Mouse (Mus musculus) CH12.LX (cell line): ENCODE measurements around the gene Fam107b. TPM values are rescaled to one million over a fixed set of nuclear protein-coding genes. Genes with fewer than 3 reads are reported as not detected.

Experiments used
- DNase-seq: peaks from one replicate; pipeline ENCODE4 v3.0.0-alpha.2; 2013; ENCODE audit errors: extremely low read depth
- H3K27ac ChIP-seq: 2 replicates; pipeline ENCODE4 v1.5.1; 2012; ENCODE audit warnings: low read depth, mild to moderate bottlenecking, control low read depth, moderate library complexity; ENCODE audit not compliant: insufficient read depth
- H3K27me3 ChIP-seq: replicated peaks from 2 replicates; pipeline ENCODE3; 2012; ENCODE audit warnings: inconsistent platforms
- H3K36me3 ChIP-seq, 2 experiments: replicated peaks in 1 of 2; 2 replicates each; pipeline versions ENCODE3 to v1.6.1; 2012; ENCODE audit warnings: inconsistent platforms in 1 of 2, low read length in 1 of 2, mild to moderate bottlenecking in 1 of 2, mixed read lengths in 1 of 2, moderate library complexity in 1 of 2; ENCODE audit not compliant: control insufficient read depth in 1 of 2, insufficient read depth in 1 of 2
- H3K4me1 ChIP-seq, 2 experiments: 2 replicates each; pipeline ENCODE4 v1.6.1; 2012; ENCODE audit warnings: inconsistent platforms in 1 of 2, moderate library complexity in 1 of 2; ENCODE audit not compliant: insufficient read depth in 2 of 2, control insufficient read depth in 1 of 2
- H3K4me2 ChIP-seq: 2 replicates; pipeline ENCODE4 v1.6.1; 2012; ENCODE audit warnings: low read depth, mild to moderate bottlenecking, control low read depth; ENCODE audit not compliant: poor library complexity, insufficient read depth, severe bottlenecking
- H3K4me3 ChIP-seq, 3 experiments: fragments of 150-350 bp in 1 of 3; sonication (generic) in 1 of 3; replicated peaks in 1 of 3; 2 replicates each; pipeline versions ENCODE3 to v1.5.1; 2011 to 2012; ENCODE audit warnings: low read depth in 2 of 3, low read length in 2 of 3, mild to moderate bottlenecking in 2 of 3, moderate library complexity in 2 of 3, control low read depth in 1 of 3, improper control_type of control experiment in 1 of 3, inconsistent platforms in 1 of 3, mixed read lengths in 1 of 3; ENCODE audit not compliant: poor library complexity in 1 of 3
- H3K79me2 ChIP-seq: replicated peaks from 2 replicates; pipeline ENCODE4 v1.6.1; 2012; ENCODE audit warnings: mild to moderate bottlenecking, moderate library complexity; ENCODE audit not compliant: control insufficient read depth, poor library complexity, insufficient read depth, severe bottlenecking; ENCODE audit errors: extremely low read depth
- H3K9ac ChIP-seq: 2 replicates; pipeline ENCODE4 v1.6.1; 2012; ENCODE audit warnings: low read depth, mild to moderate bottlenecking, control low read depth, moderate library complexity; ENCODE audit not compliant: insufficient read depth
- H3K9me3 ChIP-seq: replicated peaks from 2 replicates; pipeline ENCODE3; 2012; ENCODE audit warnings: low read length, inconsistent platforms, mixed read lengths
- BHLHE40 ChIP-seq: IDR thresholded peaks from 2 replicates; pipeline ENCODE4 v1.6.1; 2011; ENCODE audit warnings: mild to moderate bottlenecking, low read depth, low read length, improper control_type of control experiment
- CHD1 ChIP-seq: IDR thresholded peaks from 2 replicates; pipeline ENCODE4 v1.6.1; 2012; ENCODE audit warnings: low read depth, low read length, improper control_type of control experiment, inconsistent platforms
- E2F4 ChIP-seq: IDR thresholded peaks from 2 replicates; pipeline ENCODE4 v1.6.1; 2011; ENCODE audit warnings: low read depth, low read length, improper control_type of control experiment; ENCODE audit not compliant: insufficient replicate concordance
- ELF1 ChIP-seq: IDR thresholded peaks from 2 replicates; pipeline ENCODE4 v1.6.1; 2014; ENCODE audit warnings: low read depth, mild to moderate bottlenecking, inconsistent platforms, low read length, improper control_type of control experiment
- ETS1 ChIP-seq: conservative IDR thresholded peaks from 2 replicates; pipeline ENCODE4 v1.6.1; 2012; ENCODE audit warnings: low read depth, mild to moderate bottlenecking, inconsistent platforms, low read length, improper control_type of control experiment, moderate library complexity
- GABPA ChIP-seq: IDR thresholded peaks from 2 replicates; pipeline ENCODE4 v1.6.1; 2012; ENCODE audit warnings: low read depth, low read length, improper control_type of control experiment, inconsistent platforms; ENCODE audit not compliant: insufficient replicate concordance
- HCFC1 ChIP-seq: IDR thresholded peaks from 2 replicates; pipeline ENCODE4 v1.6.1; 2012; ENCODE audit warnings: low read depth, mild to moderate bottlenecking, inconsistent platforms, low read length, improper control_type of control experiment
- MAFK ChIP-seq: IDR thresholded peaks from 2 replicates; pipeline ENCODE4 v1.6.1; 2011; ENCODE audit warnings: low read length, improper control_type of control experiment; ENCODE audit not compliant: insufficient replicate concordance
- MAZ ChIP-seq: IDR thresholded peaks from 2 replicates; pipeline ENCODE4 v1.6.1; 2012; ENCODE audit warnings: low read depth, mild to moderate bottlenecking, inconsistent platforms, low read length, improper control_type of control experiment, moderate library complexity
- MYC ChIP-seq: IDR thresholded peaks from 2 replicates; pipeline ENCODE4 v1.6.1; 2011; ENCODE audit warnings: low read depth, mild to moderate bottlenecking, improper control_type of control experiment, low read length
- NRF1 ChIP-seq: IDR thresholded peaks from 2 replicates; pipeline ENCODE4 v1.6.1; 2014; ENCODE audit warnings: low read depth, mild to moderate bottlenecking, inconsistent platforms, low read length, improper control_type of control experiment, moderate library complexity
- POLR2AphosphoS2 ChIP-seq: IDR thresholded peaks from 2 replicates; pipeline ENCODE4 v1.6.1; 2011; ENCODE audit warnings: low read depth, low read length, improper control_type of control experiment
- SMC3 ChIP-seq: IDR thresholded peaks from 2 replicates; pipeline ENCODE4 v1.6.1; 2011; ENCODE audit warnings: low read depth, low read length, improper control_type of control experiment
- TBP ChIP-seq: conservative IDR thresholded peaks from 2 replicates; pipeline ENCODE4 v1.6.1; 2011; ENCODE audit warnings: low read depth, low read length, improper control_type of control experiment
- TCF12 ChIP-seq: IDR thresholded peaks from 2 replicates; pipeline ENCODE4 v1.6.1; 2014; ENCODE audit warnings: low read depth, mild to moderate bottlenecking, inconsistent platforms, low read length, improper control_type of control experiment
- UBTF ChIP-seq: IDR thresholded peaks from 2 replicates; pipeline ENCODE4 v1.6.1; 2012; ENCODE audit warnings: low read depth, mild to moderate bottlenecking, inconsistent platforms, low read length, improper control_type of control experiment, moderate library complexity
- USF1 ChIP-seq: IDR thresholded peaks from 2 replicates; pipeline ENCODE4 v1.6.1; 2014; ENCODE audit warnings: low read depth, mild to moderate bottlenecking, inconsistent platforms, low read length, improper control_type of control experiment
- ZKSCAN1 ChIP-seq: IDR thresholded peaks from 2 replicates; pipeline ENCODE4 v1.6.1; 2012; ENCODE audit warnings: low read depth, inconsistent platforms, low read length, improper control_type of control experiment, borderline replicate concordance
- ZMIZ1 ChIP-seq: IDR thresholded peaks from 2 replicates; pipeline ENCODE4 v1.6.1; 2012; ENCODE audit warnings: low read depth, mild to moderate bottlenecking, inconsistent platforms, low read length, improper control_type of control experiment
- ZNF384 ChIP-seq: IDR thresholded peaks from 2 replicates; pipeline ENCODE4 v1.6.1; 2012; ENCODE audit warnings: low read depth, low read length, improper control_type of control experiment, inconsistent platforms
- dilution Hi-C: fragments of 300-500 bp; cut with MboI; formaldehyde crosslinking; loops from 2 replicates; pipeline ENCODE4 v1.14.3; 2020; ENCODE audit warnings: low sequenced_read_pairs; ENCODE audit not compliant: extremely low pct_unique_long_range_greater_than_20kb, extremely low pct_ligation_motif_present
- in situ Hi-C: fragments of 300-500 bp; cut with MboI; formaldehyde crosslinking; loops from 3 replicates; pipeline ENCODE4 v1.14.3; 2019; ENCODE audit warnings: low sequenced_read_pairs, low pct_ligation_motif_present, low pct_unique_long_range_greater_than_20kb, mixed read lengths
- polyA plus RNA-seq: library from polyadenylated mRNA; unstranded; fragments of >175 nt; gene quantifications from 2 replicates; pipeline ENCODE4 v1.2.1, GENCODE M21; 2012; ENCODE audit warnings: low read depth; ENCODE audit not compliant: insufficient read length
- total RNA-seq, 2 experiments: library from RNA; depleted of rRNA; stranded (reverse); fragments of 300-350 nt in 1 of 2; fragments of >200 nt in 1 of 2; gene quantifications; 2 replicates each; pipeline ENCODE4 v1.2.3; 2012 to 2014

Gene Fam107b
- total and polyA plus RNA-seq, 3 experiments: 42.6 to 113 (median 71.7) TPM

- no peak overlapping the region for H3K27ac ChIP-seq
- H3K4me1 ChIP-seq: no peaks in the 10 kb centered on the region; a peak in 1 of 4 replicates
- dilution Hi-C loops (no loop called here), in situ Hi-C loops (no loop called here)
- no peaks in the 10 kb centered on the region for H3K9me3 ChIP-seq
- no peaks in the 10 kb centered on the region for H3K36me3 ChIP-seq
- H3K4me3 ChIP-seq: no peak overlapping the region
- no peaks in the 10 kb centered on the region for H3K79me2 ChIP-seq
- TF ChIP-seq E2F4 (no peak), SMC3 (no peak), TBP (no peak), HCFC1 (no peak), CHD1 (no peak), GABPA (no peak)
- TF ChIP-seq, all 38 proteins: peak for 0
- Histone ChIP-seq H3K4me2 (no peak overlapping the region), H3K9ac (no peak overlapping the region), H3K27me3 (no peaks in the 10 kb centered on the region)
- no peak for DNase-seq
These were observed 20.0 kb downstream of the Fam107b start for GRCm38 (mm10) chr2:3590086-3590915.

- TF ChIP-seq MYC: no peak
- TF ChIP-seq ELF1: no peak
- no peak for TF ChIP-seq USF1
- TF ChIP-seq MAFK: no peak
- TF ChIP-seq ZMIZ1: no peak
- TF ChIP-seq TBP: no peak
- TF ChIP-seq UBTF: no peak
- TF ChIP-seq BHLHE40: no peak
- no peak for TF ChIP-seq NRF1
- no peak for TF ChIP-seq TCF12
- no peak for TF ChIP-seq ZKSCAN1
- no peak for TF ChIP-seq POLR2AphosphoS2
- TF ChIP-seq E2F4: no peak
- no peak for TF ChIP-seq MAZ
- no peak for TF ChIP-seq ETS1
- TF ChIP-seq HCFC1: no peak
- TF ChIP-seq CHD1: no peak
- no peak for TF ChIP-seq ZNF384
- no peak for DNase-seq
- Histone ChIP-seq H3K27ac (no peak overlapping the region), H3K4me3 (no peak overlapping the region), H3K4me2 (no peak overlapping the region), H3K36me3 (no peaks in the 10 kb centered on the region), H3K27me3 (no peaks in the 10 kb centered on the region), H3K9me3 (peaks cover 2% of the 10 kb centered on the region), H3K4me1 (no peaks in the 10 kb centered on the region; a peak in 1 of 4 replicates), H3K9ac (no peak overlapping the region), H3K79me2 (no peaks in the 10 kb centered on the region)
- dilution Hi-C loops: no loop called here
- in situ Hi-C loops: no loop called here
These were observed 20.6 kb downstream of the Fam107b start for GRCm38 (mm10) chr2:3590916-3591197.
